Mouse (Mus musculus): ENCODE data around the gene Csf1.

DNA sequence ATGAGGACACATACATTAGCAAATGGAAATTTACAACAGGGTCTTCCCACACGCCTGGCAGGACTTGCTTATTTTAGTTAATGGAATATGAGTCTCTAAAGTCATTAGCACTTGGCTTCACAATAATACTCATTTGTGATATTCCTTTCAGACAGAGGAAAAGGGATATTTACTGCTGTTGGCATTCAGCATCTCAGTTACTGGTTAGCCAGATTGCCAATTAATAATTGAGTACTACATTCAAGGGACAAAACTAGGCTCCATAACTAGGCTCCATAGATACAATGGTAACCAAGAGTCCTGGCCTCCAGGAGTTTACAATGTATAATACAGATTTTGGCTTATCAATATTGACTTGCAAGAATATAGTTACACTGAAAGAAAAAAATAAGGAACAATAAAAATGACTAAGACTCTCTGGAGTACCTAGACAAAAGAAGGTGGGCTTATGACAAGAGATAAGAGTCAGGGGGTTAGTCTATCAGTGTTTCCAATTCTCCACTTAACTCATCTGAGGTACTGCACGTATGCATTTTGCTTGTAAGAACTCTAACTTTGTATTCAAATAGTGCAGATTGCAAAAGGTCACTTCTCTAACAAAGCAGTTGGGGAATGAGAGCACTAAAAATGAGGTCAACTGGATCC is 65.9 kb downstream of the Csf1 start:
- TF ChIP-seq CTCF (IDR thresholded peaks at IDR 0.05; ENCODE audit: extremely low read depth, insufficient read depth, insufficient read length, insufficient replicate concordance) (no peak), POLR2A (IDR thresholded peaks at IDR 0.05; ENCODE audit: low read depth, low read length) (no peak)
